Mouse (Mus musculus): ENCODE results near the gene Sort1. TPM values are rescaled to one million over a fixed set of nuclear protein-coding genes. Genes with fewer than 3 reads are reported as not detected.

Gene Sort1
- polyA plus RNA-seq, 1 experiment from 2014 or later = 24.2 TPM

DNA sequence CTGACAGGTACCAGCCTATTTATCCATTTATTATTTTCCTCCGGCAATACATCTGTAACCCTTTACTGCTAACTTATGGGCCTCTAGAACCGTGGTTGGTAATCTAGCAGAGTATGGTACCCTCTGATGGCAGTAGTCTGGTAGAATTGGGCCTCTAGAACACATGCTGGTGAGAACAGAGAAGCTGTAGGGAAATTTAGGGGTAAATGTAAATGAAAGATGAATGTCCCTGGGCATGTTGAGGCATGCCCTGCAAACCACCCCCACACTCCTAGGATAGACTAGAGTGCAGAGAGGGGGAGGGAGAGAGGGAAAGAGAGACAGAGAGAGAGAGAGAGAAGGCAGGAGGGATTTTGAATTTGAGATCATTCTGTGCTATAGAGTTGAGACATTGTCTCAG, 100.5 kb downstream of the Sort1 start:
- WGBS = 36% methylated on average over 2 of the region's 2 CpGs
- peaks cover 13% of the 10 kb centered on the region; the same call in 1 of the 2 replicates for H3K4me1 ChIP-seq (replicated peaks; ENCODE audit: control insufficient read depth, insufficient read depth, low read length)
- DNase-seq (ENCODE audit: low spot score) = no peak

GRCm38 (mm10) chr3:108386186-108386585, 102.3 kb downstream of the Sort1 start:
- Histone ChIP-seq H3K27ac (no peak overlapping the region), H3K4me1 (replicated peaks; ENCODE audit: control insufficient read depth, insufficient read depth, low read length) (peaks cover 13% of the 10 kb centered on the region; the same call in 1 of the 2 replicates), H3K4me3 (replicated peaks; ENCODE audit: low read length) (no peak overlapping the region), H3K9me3 (ENCODE audit: control insufficient read depth, low read length) (no peaks in the 10 kb centered on the region), H3K27me3 (ENCODE audit: control insufficient read depth, insufficient read depth, low read length) (no peaks in the 10 kb centered on the region), H3K36me3 (replicated peaks; ENCODE audit: control insufficient read depth, insufficient read depth) (peaks cover 6% of the 10 kb centered on the region), H3K9ac (no peak overlapping the region), H3K4me2 (replicated peaks) (no peak overlapping the region)
- WGBS = 89% methylated on average over 10 of the region's 10 CpGs
- no peak for DNase-seq (ENCODE audit: low spot score)
- ATAC-seq (ENCODE audit: low FRiP score) = no peak

More for the DNA sequence above, 100.5 kb downstream of the Sort1 start:
- Histone ChIP-seq H3K27ac (no peak overlapping the region), H3K4me3 (replicated peaks; ENCODE audit: low read length) (peak overlapping the region; percentile 52), H3K9ac (0 out of 2 replicates have a peak overlapping the region, but pooled peaks have one; percentile 54), H3K9me3 (ENCODE audit: control insufficient read depth, low read length) (no peaks in the 10 kb centered on the region), H3K36me3 (replicated peaks; ENCODE audit: control insufficient read depth, insufficient read depth) (peaks cover 4% of the 10 kb centered on the region; the same call in 1 of the 2 replicates), H3K27me3 (ENCODE audit: control insufficient read depth, insufficient read depth, low read length) (no peaks in the 10 kb centered on the region), H3K4me2 (replicated peaks) (peak overlapping the region; percentile 53)
- no peak for ATAC-seq (ENCODE audit: low FRiP score)

- DNase-seq (ENCODE audit: low spot score) (peak; percentile 99), ATAC-seq (ENCODE audit: low FRiP score) (peak; percentile 75)
- no peaks in the 10 kb centered on the region for H3K27me3 ChIP-seq (ENCODE audit: control insufficient read depth, insufficient read depth, low read length)
- H3K4me1 ChIP-seq (replicated peaks; ENCODE audit: control insufficient read depth, insufficient read depth, low read length) = peaks cover 10% of the 10 kb centered on the region; the same call in 1 of the 2 replicates
- no peak overlapping the region for H3K9ac ChIP-seq
- H3K27ac ChIP-seq = peak overlapping the region; percentile 7; the same call in 1 of the 2 replicates
- H3K4me3 ChIP-seq (replicated peaks; ENCODE audit: low read length) = no peak overlapping the region
- peaks cover 36% of the 10 kb centered on the region for H3K36me3 ChIP-seq (replicated peaks; ENCODE audit: control insufficient read depth, insufficient read depth)
- WGBS = 1% methylated on average over 5 of the region's 5 CpGs
- no peaks in the 10 kb centered on the region for H3K9me3 ChIP-seq (ENCODE audit: control insufficient read depth, low read length)
- H3K4me2 ChIP-seq (replicated peaks) = no peak overlapping the region
Observed at GRCm38 (mm10) chr3:108389111-108389545, 105.2 kb downstream of the Sort1 start.

GRCm38 (mm10) chr3:108392299-108392698, 108.4 kb downstream of the Sort1 start:
- DNase-seq (ENCODE audit: low spot score) (no peak), ATAC-seq (ENCODE audit: low FRiP score) (no peak)
- no peak overlapping the region for H3K27ac ChIP-seq

GRCm38 (mm10) chr3:108392793-108393192, 108.9 kb downstream of the Sort1 start:
- Histone ChIP-seq H3K27ac (no peak overlapping the region), H3K4me1 (replicated peaks; ENCODE audit: control insufficient read depth, insufficient read depth, low read length) (no peaks in the 10 kb centered on the region), H3K36me3 (replicated peaks; ENCODE audit: control insufficient read depth, insufficient read depth) (peaks cover 73% of the 10 kb centered on the region), H3K9ac (peak overlapping the region; percentile 5; the same call in 1 of the 2 replicates), H3K4me3 (replicated peaks; ENCODE audit: low read length) (no peak overlapping the region), H3K4me2 (replicated peaks) (no peak overlapping the region), H3K9me3 (ENCODE audit: control insufficient read depth, low read length) (no peaks in the 10 kb centered on the region), H3K27me3 (ENCODE audit: control insufficient read depth, insufficient read depth, low read length) (no peaks in the 10 kb centered on the region)
- WGBS = 43% methylated on average over 15 of the region's 15 CpGs
- DNase-seq (ENCODE audit: low spot score) (no peak), ATAC-seq (ENCODE audit: low FRiP score) (no peak)

More at GRCm38 (mm10) chr3:108392299-108392698, 108.4 kb downstream of the Sort1 start:
- Histone ChIP-seq H3K9me3 (ENCODE audit: control insufficient read depth, low read length) (no peaks in the 10 kb centered on the region), H3K4me3 (replicated peaks; ENCODE audit: low read length) (no peak overlapping the region), H3K27me3 (ENCODE audit: control insufficient read depth, insufficient read depth, low read length) (no peaks in the 10 kb centered on the region), H3K9ac (no peak overlapping the region), H3K4me2 (replicated peaks) (no peak overlapping the region), H3K36me3 (replicated peaks; ENCODE audit: control insufficient read depth, insufficient read depth) (peaks cover 68% of the 10 kb centered on the region), H3K4me1 (replicated peaks; ENCODE audit: control insufficient read depth, insufficient read depth, low read length) (no peaks in the 10 kb centered on the region)
- 26% methylated on average over 10 of the region's 10 CpGs for WGBS

DNA sequence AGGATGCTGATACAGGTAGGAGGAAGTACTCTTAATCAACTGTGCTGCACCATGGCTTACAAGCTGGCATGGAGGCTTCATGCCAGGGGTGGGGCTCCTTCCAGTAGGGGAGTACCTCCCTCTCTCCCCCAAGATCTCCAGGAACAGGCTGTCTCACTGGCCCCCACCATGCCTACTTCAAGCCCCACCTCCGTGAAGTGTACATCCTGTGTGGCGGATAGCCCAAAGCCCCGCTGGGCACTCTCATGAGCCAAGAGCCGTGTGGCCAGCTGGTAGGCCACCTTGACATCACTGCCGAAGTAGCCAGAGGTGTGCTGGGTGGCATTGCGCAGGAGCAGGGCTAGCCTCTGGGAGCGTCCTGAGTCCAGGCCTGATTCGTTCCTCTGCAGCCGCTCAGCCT, 114.4 kb downstream of the Sort1 start:
- Histone ChIP-seq H3K36me3 (replicated peaks; ENCODE audit: control insufficient read depth, insufficient read depth) (peaks cover 95% of the 10 kb centered on the region), H3K4me2 (replicated peaks) (no peak overlapping the region), H3K9me3 (ENCODE audit: control insufficient read depth, low read length) (no peaks in the 10 kb centered on the region), H3K27ac (no peak overlapping the region), H3K9ac (no peak overlapping the region), H3K4me3 (replicated peaks; ENCODE audit: low read length) (no peak overlapping the region), H3K4me1 (replicated peaks; ENCODE audit: control insufficient read depth, insufficient read depth, low read length) (peaks cover 4% of the 10 kb centered on the region; the same call in 1 of the 2 replicates), H3K27me3 (ENCODE audit: control insufficient read depth, insufficient read depth, low read length) (no peaks in the 10 kb centered on the region)
- no peak for ATAC-seq (ENCODE audit: low FRiP score)
- 92% methylated on average over 9 of the region's 9 CpGs for WGBS
- DNase-seq (ENCODE audit: low spot score) = no peak

GRCm38 (mm10) chr3:108400442-108400841, 116.6 kb downstream of the Sort1 start:
- Histone ChIP-seq H3K27ac (no peak overlapping the region), H3K27me3 (ENCODE audit: control insufficient read depth, insufficient read depth, low read length) (no peaks in the 10 kb centered on the region), H3K4me2 (replicated peaks) (no peak overlapping the region), H3K9me3 (ENCODE audit: control insufficient read depth, low read length) (no peaks in the 10 kb centered on the region), H3K4me1 (replicated peaks; ENCODE audit: control insufficient read depth, insufficient read depth, low read length) (peaks cover 9% of the 10 kb centered on the region; the same call in 1 of the 2 replicates), H3K4me3 (replicated peaks; ENCODE audit: low read length) (no peak overlapping the region), H3K36me3 (replicated peaks; ENCODE audit: control insufficient read depth, insufficient read depth) (peaks cover 95% of the 10 kb centered on the region), H3K9ac (no peak overlapping the region)
- DNase-seq (ENCODE audit: low spot score) (no peak), ATAC-seq (ENCODE audit: low FRiP score) (no peak)
- WGBS = 91% methylated on average over 5 of the region's 5 CpGs

DNA sequence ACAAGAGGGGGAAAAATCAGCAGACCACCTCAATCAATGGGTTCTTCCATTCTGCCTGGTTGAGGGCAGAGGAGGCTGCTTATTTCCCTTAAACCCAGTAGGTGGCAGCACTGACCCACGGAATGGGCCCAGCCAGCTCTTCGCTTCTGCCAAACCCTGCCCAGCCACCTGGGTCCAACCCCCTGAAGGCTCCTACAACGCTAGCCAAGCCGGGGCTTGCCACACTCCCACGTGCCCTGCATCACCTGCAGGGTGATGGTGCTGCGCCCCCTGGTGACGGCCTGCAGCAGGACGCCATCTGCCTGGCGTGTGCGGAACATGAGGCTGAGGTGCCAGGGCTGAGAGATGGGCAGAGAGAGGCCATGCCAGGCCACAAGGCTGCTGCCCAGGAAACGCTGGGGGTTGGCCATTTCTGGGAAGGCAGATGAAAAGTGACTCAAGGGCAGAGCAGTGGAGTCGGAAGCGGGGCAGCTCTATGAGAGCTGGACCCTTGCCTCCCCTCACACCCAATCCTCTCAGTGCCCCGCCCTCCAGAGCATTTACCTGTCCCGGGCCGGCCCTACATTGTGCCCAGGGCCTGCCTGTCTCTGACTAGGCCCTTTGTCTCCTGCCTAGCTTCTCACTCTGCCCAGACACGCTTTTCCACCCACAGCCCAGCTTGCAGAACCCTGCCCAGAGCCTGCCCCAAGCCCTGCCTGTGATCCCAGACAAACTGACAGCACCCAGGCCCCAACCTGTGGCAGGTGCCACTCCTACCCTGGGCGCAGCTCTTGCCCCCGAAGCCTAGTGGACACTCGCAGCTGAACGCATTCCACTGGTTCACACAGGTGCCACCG, 118.0 kb downstream of the Sort1 start:
- H3K4me1 ChIP-seq (replicated peaks; ENCODE audit: control insufficient read depth, insufficient read depth, low read length) = peaks cover 23% of the 10 kb centered on the region
- peak overlapping the region; percentile 68 for H3K27ac ChIP-seq
- no peak overlapping the region for H3K4me3 ChIP-seq (replicated peaks; ENCODE audit: low read length)
- no peak overlapping the region; the same call in 1 of the 2 replicates for H3K9ac ChIP-seq
- H3K36me3 ChIP-seq (replicated peaks; ENCODE audit: control insufficient read depth, insufficient read depth) = peaks cover 93% of the 10 kb centered on the region
- H3K4me2 ChIP-seq (replicated peaks) = peak overlapping the region; percentile 24; the same call in 1 of the 2 replicates
- no peaks in the 10 kb centered on the region for H3K27me3 ChIP-seq (ENCODE audit: control insufficient read depth, insufficient read depth, low read length)
- peak; percentile 88 for ATAC-seq (ENCODE audit: low FRiP score)
- peak; percentile 92 for DNase-seq (ENCODE audit: low spot score)
- WGBS = 31% methylated on average over 22 of the region's 22 CpGs
- H3K9me3 ChIP-seq (ENCODE audit: control insufficient read depth, low read length) = no peaks in the 10 kb centered on the region

- H3K4me1 ChIP-seq (replicated peaks; ENCODE audit: control insufficient read depth, insufficient read depth, low read length) = peaks cover 23% of the 10 kb centered on the region
- no peak for ATAC-seq (ENCODE audit: low FRiP score)
Observed at GRCm38 (mm10) chr3:108402528-108402920, 118.6 kb downstream of the Sort1 start.

More at GRCm38 (mm10) chr3:108402528-108402920, 118.6 kb downstream of the Sort1 start:
- Histone ChIP-seq H3K27me3 (ENCODE audit: control insufficient read depth, insufficient read depth, low read length) (no peaks in the 10 kb centered on the region), H3K9me3 (ENCODE audit: control insufficient read depth, low read length) (no peaks in the 10 kb centered on the region), H3K9ac (no peak overlapping the region; the same call in 1 of the 2 replicates), H3K27ac (peak overlapping the region; percentile 68; the same call in 1 of the 2 replicates), H3K4me3 (replicated peaks; ENCODE audit: low read length) (no peak overlapping the region), H3K4me2 (replicated peaks) (0 out of 2 replicates have a peak overlapping the region, but pooled peaks have one; percentile 24), H3K36me3 (replicated peaks; ENCODE audit: control insufficient read depth, insufficient read depth) (peaks cover 91% of the 10 kb centered on the region)
- WGBS = 71% methylated on average over 15 of the region's 15 CpGs
- DNase-seq (ENCODE audit: low spot score) = no peak

All from hindbrain, embryonic 14.5 days (tissue).